Mouse (Mus musculus): ENCODE measurements around the gene Zfp638.

GRCm38 (mm10) chr6:84025636-84026035, 158.7 kb downstream of the Zfp638 start:
- TF ChIP-seq CTCF (IDR thresholded peaks at IDR 0.05; ENCODE audit: control insufficient read depth, insufficient read depth, insufficient replicate concordance, low read depth, low read length) = no peak
- no peak for TF ChIP-seq POLR2A (IDR thresholded peaks at IDR 0.05; ENCODE audit: control insufficient read depth, low read depth, low read length)
